Mouse (Mus musculus) testis, adult 2 months (tissue): ENCODE measurements at regions not wholly inside any gene's neighbourhood (a gene's known extent, or its start where the extent isn't known, plus 50 kb on each side); places are given as distances from the start of the nearest gene placed in this dataset.

Experiments used
- CTCF ChIP-seq: fragments of 200-500 bp; IDR thresholded peaks from 2 replicates; pipeline ENCODE4 v1.5.1; 2012; ENCODE audit warnings: low read depth, mild to moderate bottlenecking, inconsistent platforms, low read length, moderate library complexity; ENCODE audit not compliant: control insufficient read depth, insufficient read depth, insufficient replicate concordance
- POLR2A ChIP-seq: fragments of 200-500 bp; IDR thresholded peaks from 2 replicates; pipeline ENCODE4 v1.6.1; 2012; ENCODE audit warnings: low read depth, mild to moderate bottlenecking, inconsistent platforms, low read length, moderate library complexity; ENCODE audit not compliant: control insufficient read depth

DNA sequence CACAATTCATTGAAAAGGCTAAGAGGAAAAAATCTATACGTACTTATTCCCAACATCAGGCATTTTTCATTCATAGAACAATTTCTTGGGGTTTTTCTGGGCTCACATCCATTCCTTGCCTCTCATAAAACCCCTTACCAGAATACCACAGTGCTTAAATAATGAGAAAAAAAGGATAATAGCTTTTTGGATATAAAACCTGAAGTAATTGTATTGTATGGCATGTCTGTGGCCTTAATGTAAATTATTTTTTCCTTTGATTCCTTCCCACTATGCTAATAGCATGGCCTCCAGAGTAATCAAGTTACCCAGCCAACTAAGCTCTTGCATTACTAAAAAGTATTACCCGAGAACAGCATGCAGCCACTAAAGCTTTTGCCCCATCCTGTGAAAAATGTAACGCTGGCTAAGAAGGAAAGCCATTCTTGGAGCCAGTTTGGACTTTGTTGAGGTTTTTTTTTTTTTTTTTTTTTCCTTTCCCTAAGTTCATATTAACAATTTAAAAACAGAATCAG, 278.1 kb downstream of the Tle4 start:
- no peak for TF ChIP-seq POLR2A
- no peak for TF ChIP-seq CTCF
